Mouse (Mus musculus) heart, embryonic 15.5 days (tissue): Measurements from ENCODE around the gene Zfp30. TPM values are rescaled to one million over a fixed set of nuclear protein-coding genes. Genes with fewer than 3 reads are reported as not detected.
A peak's percentile ranks its signal among the peaks of the same experiment; 100 is the strongest.

Experiments used
- ATAC-seq: fragments of 200-750 bp; cut with Nextera tagmentation; replicated peaks from 2 replicates; pipeline ENCODE4 v1.8.0; 2017; ENCODE audit warnings: low read depth, moderate TSS enrichment; ENCODE audit not compliant: insufficient number of reproducible peaks, insufficient read depth, low FRiP score
- H3K27ac ChIP-seq: fragments of 300-500 bp; sonication (generic); 2 replicates; pipeline ENCODE4 v1.5.1; 2015; ENCODE audit warnings: mild to moderate bottlenecking, inconsistent platforms
- H3K27me3 ChIP-seq: fragments of 300-500 bp; sonication (generic); 2 replicates; pipeline ENCODE4 v1.6.1; 2015; ENCODE audit warnings: inconsistent platforms
- H3K36me3 ChIP-seq: fragments of 300-500 bp; sonication (generic); 2 replicates; pipeline ENCODE4 v1.6.1; 2015; ENCODE audit warnings: mild to moderate bottlenecking, inconsistent platforms
- H3K4me1 ChIP-seq: fragments of 300-500 bp; sonication (generic); replicated peaks from 2 replicates; pipeline ENCODE4 v1.6.1; 2015; ENCODE audit warnings: inconsistent platforms
- H3K4me2 ChIP-seq: fragments of 300-500 bp; sonication (generic); 2 replicates; pipeline ENCODE4 v1.6.1; 2015; ENCODE audit warnings: inconsistent platforms, mild to moderate bottlenecking, moderate library complexity
- H3K4me3 ChIP-seq: fragments of 300-500 bp; sonication (generic); 2 replicates; pipeline ENCODE4 v1.5.1; 2015; ENCODE audit warnings: mild to moderate bottlenecking, inconsistent platforms
- H3K9ac ChIP-seq: fragments of 300-500 bp; sonication (generic); 2 replicates; pipeline ENCODE4 v1.6.1; 2015; ENCODE audit warnings: mild to moderate bottlenecking, inconsistent platforms
- H3K9me3 ChIP-seq: fragments of 300-500 bp; sonication (generic); replicated peaks from 2 replicates; pipeline ENCODE4 v1.6.1; 2016; ENCODE audit warnings: inconsistent platforms
- WGBS: fragments of 180-500 bp; shearing (Covaris S2); methylation state at CpG from one replicate; pipeline ENCODE4 v1.1.7; 2015; ENCODE audit warnings: mixed read lengths; 5-methylcytosine and 5-hydroxymethylcytosine counted together
- polyA plus RNA-seq: library from polyadenylated mRNA; unstranded; fragments of >200 nt; fragmentation: Nextera tagmentation; extraction: Ambion mirVana; gene quantifications from 2 replicates; pipeline ENCODE4 v1.2.1, GENCODE M21; 2015

The Zfp30 gene
- polyA plus RNA-seq, result 5.6 and 6.0 TPM in 2 replicates

GRCm38 (mm10) chr7:29783871-29784551, at the start of gene Zfp30:
Gene Zfp30, plus strand, starts transcription at chr7:29783998.
- under 1% methylated on average over 45 of the region's 45 CpGs for WGBS
- Histone ChIP-seq H3K36me3 (peaks cover 15% of the 10 kb centered on the region), H3K27me3 (no peaks in the 10 kb centered on the region), H3K9me3 (no peaks in the 10 kb centered on the region), H3K4me2 (peak within 1 kb of the TSS; percentile 70), H3K27ac (peak within 1 kb of the TSS; percentile 90), H3K9ac (peak within 1 kb of the TSS; percentile 78), H3K4me1 (peaks cover 11% of the 10 kb centered on the region), H3K4me3 (peak within 1 kb of the TSS; percentile 72)
- ATAC-seq, result peak; percentile 94

GRCm38 (mm10) chr7:29742258-29742657, 41.5 kb upstream of the Zfp30 start:
- no peak overlapping the region for H3K4me3 ChIP-seq
- 66% methylated on average over 3 of the region's 3 CpGs for WGBS
- no peaks in the 10 kb centered on the region for H3K9me3 ChIP-seq
- no peaks in the 10 kb centered on the region for H3K27me3 ChIP-seq
- no peak overlapping the region for H3K4me2 ChIP-seq
- no peaks in the 10 kb centered on the region for H3K36me3 ChIP-seq
- no peak overlapping the region for H3K27ac ChIP-seq
- ATAC-seq, result no peak
- no peak overlapping the region for H3K9ac ChIP-seq
- no peaks in the 10 kb centered on the region for H3K4me1 ChIP-seq

- WGBS, result 79% methylated on average over 5 of the region's 5 CpGs
- H3K36me3 ChIP-seq, result no peaks in the 10 kb centered on the region
Observed at GRCm38 (mm10) chr7:29760476-29760875, 23.3 kb upstream of the Zfp30 start.

GRCm38 (mm10) chr7:29764702-29765101, 19.1 kb upstream of the Zfp30 start:
- peaks cover 14% of the 10 kb centered on the region for H3K4me1 ChIP-seq
- H3K4me3 ChIP-seq, result no peak overlapping the region
- 78% methylated on average over 7 of the region's 7 CpGs for WGBS
- no peak overlapping the region for H3K4me2 ChIP-seq
- ATAC-seq, result no peak
- no peak overlapping the region for H3K9ac ChIP-seq
- H3K27me3 ChIP-seq, result no peaks in the 10 kb centered on the region
- H3K36me3 ChIP-seq, result no peaks in the 10 kb centered on the region
- no peak overlapping the region for H3K27ac ChIP-seq
- H3K9me3 ChIP-seq, result no peaks in the 10 kb centered on the region

More at GRCm38 (mm10) chr7:29760476-29760875, 23.3 kb upstream of the Zfp30 start:
- H3K9ac ChIP-seq, result no peak overlapping the region
- no peak for ATAC-seq
- H3K4me3 ChIP-seq, result no peak overlapping the region
- H3K27ac ChIP-seq, result no peak overlapping the region
- H3K9me3 ChIP-seq, result no peaks in the 10 kb centered on the region
- H3K4me2 ChIP-seq, result no peak overlapping the region
- no peaks in the 10 kb centered on the region for H3K27me3 ChIP-seq
- no peaks in the 10 kb centered on the region for H3K4me1 ChIP-seq

GRCm38 (mm10) chr7:29767058-29767686, 16.6 kb upstream of the Zfp30 start:
- H3K9me3 ChIP-seq, result no peaks in the 10 kb centered on the region
- H3K4me1 ChIP-seq, result peaks cover 14% of the 10 kb centered on the region
- H3K9ac ChIP-seq, result peak overlapping the region; percentile 63
- WGBS, result under 1% methylated on average over 15 of the region's 15 CpGs
- H3K27me3 ChIP-seq, result no peaks in the 10 kb centered on the region
- H3K4me3 ChIP-seq, result peak overlapping the region; percentile 76
- H3K4me2 ChIP-seq, result peak overlapping the region; percentile 78
- ATAC-seq, result 0 out of 2 replicates have a peak, but pooled peaks have one; percentile 33
- peak overlapping the region; percentile 91 for H3K27ac ChIP-seq
- peaks cover 3% of the 10 kb centered on the region for H3K36me3 ChIP-seq

GRCm38 (mm10) chr7:29768090-29768900, 15.5 kb upstream of the Zfp30 start, which contains the start of gene Zfp84:
Gene Zfp84, plus strand, starts transcription at chr7:29768552.
- peak; percentile 93 for ATAC-seq
- peak within 1 kb of the TSS; percentile 91 for H3K27ac ChIP-seq
- H3K9me3 ChIP-seq, result no peaks in the 10 kb centered on the region
- peak within 1 kb of the TSS; percentile 76 for H3K4me3 ChIP-seq
- peak within 1 kb of the TSS; percentile 78 for H3K4me2 ChIP-seq
- H3K36me3 ChIP-seq, result peaks cover 7% of the 10 kb centered on the region
- WGBS, result under 1% methylated on average over 32 of the region's 32 CpGs
- peaks cover 16% of the 10 kb centered on the region for H3K4me1 ChIP-seq
- H3K27me3 ChIP-seq, result no peaks in the 10 kb centered on the region
- peak within 1 kb of the TSS; percentile 67 for H3K9ac ChIP-seq

GRCm38 (mm10) chr7:29768980-29769379, 14.8 kb upstream of the Zfp30 start:
- peak overlapping the region; percentile 67 for H3K9ac ChIP-seq
- H3K27ac ChIP-seq, result peak overlapping the region; percentile 91
- WGBS, result 6% methylated on average over 10 of the region's 10 CpGs
- H3K4me3 ChIP-seq, result peak overlapping the region; percentile 76
- peaks cover 10% of the 10 kb centered on the region for H3K36me3 ChIP-seq
- no peak for ATAC-seq
- H3K4me1 ChIP-seq, result peaks cover 19% of the 10 kb centered on the region
- H3K4me2 ChIP-seq, result peak overlapping the region; percentile 78
- no peaks in the 10 kb centered on the region for H3K27me3 ChIP-seq
- H3K9me3 ChIP-seq, result no peaks in the 10 kb centered on the region

GRCm38 (mm10) chr7:29773503-29773902, 10.3 kb upstream of the Zfp30 start:
- Histone ChIP-seq H3K4me2 (no peak overlapping the region), H3K4me1 (peaks cover 11% of the 10 kb centered on the region), H3K9ac (no peak overlapping the region), H3K27me3 (no peaks in the 10 kb centered on the region), H3K27ac (peak overlapping the region; percentile 46), H3K9me3 (no peaks in the 10 kb centered on the region), H3K4me3 (no peak overlapping the region), H3K36me3 (peaks cover 52% of the 10 kb centered on the region)
- ATAC-seq, result no peak
- 69% methylated on average over 7 of the region's 7 CpGs for WGBS

GRCm38 (mm10) chr7:29774371-29774770, 9.4 kb upstream of the Zfp30 start:
- H3K9ac ChIP-seq, result no peak overlapping the region
- H3K9me3 ChIP-seq, result no peaks in the 10 kb centered on the region
- H3K27me3 ChIP-seq, result no peaks in the 10 kb centered on the region
- WGBS, result 93% methylated on average over 3 of the region's 3 CpGs
- H3K4me1 ChIP-seq, result peaks cover 7% of the 10 kb centered on the region
- no peak overlapping the region for H3K27ac ChIP-seq
- no peak overlapping the region for H3K4me3 ChIP-seq
- no peak overlapping the region for H3K4me2 ChIP-seq
- peaks cover 59% of the 10 kb centered on the region for H3K36me3 ChIP-seq
- no peak for ATAC-seq

- Histone ChIP-seq H3K36me3 (peaks cover 55% of the 10 kb centered on the region), H3K27me3 (no peaks in the 10 kb centered on the region), H3K4me2 (no peak overlapping the region), H3K4me1 (0 out of 2 replicates have a peak, but pooled peaks cover 4% of the 10 kb centered on the region), H3K9ac (no peak overlapping the region), H3K4me3 (no peak overlapping the region), H3K27ac (no peak overlapping the region), H3K9me3 (no peaks in the 10 kb centered on the region)
- no peak for ATAC-seq
- WGBS, result 96% methylated on average over 19 of the region's 19 CpGs
Observed at GRCm38 (mm10) chr7:29776568-29776967, 7.2 kb upstream of the Zfp30 start.

- peaks cover 55% of the 10 kb centered on the region for H3K36me3 ChIP-seq
- WGBS, result 94% methylated on average over 10 of the region's 10 CpGs
- no peak overlapping the region for H3K9ac ChIP-seq
- H3K4me1 ChIP-seq, result 0 out of 2 replicates have a peak, but pooled peaks cover 4% of the 10 kb centered on the region
- H3K9me3 ChIP-seq, result no peaks in the 10 kb centered on the region
- no peaks in the 10 kb centered on the region for H3K27me3 ChIP-seq
- no peak overlapping the region for H3K27ac ChIP-seq
- H3K4me2 ChIP-seq, result no peak overlapping the region
- ATAC-seq, result no peak
- H3K4me3 ChIP-seq, result no peak overlapping the region
Observed at GRCm38 (mm10) chr7:29777372-29777771, 6.4 kb upstream of the Zfp30 start.
